Mouse (Mus musculus) gastrocnemius, postnatal 25 days (tissue): ENCODE results near the gene Shisa6. TPM values are rescaled to one million over a fixed set of nuclear protein-coding genes. Genes with fewer than 3 reads are reported as not detected.

Experiments
- DNase-seq: peaks from one replicate; pipeline ENCODE4 v3.0.0; 2022
- total RNA-seq, 2 experiments: library from RNA; stranded (reverse); gene quantifications; 1 replicate in 1 of 2; 2 replicates in 1 of 2; pipeline ENCODE4 v1.2.3; 2021

The Shisa6 gene
- total RNA-seq, 2 experiments from 2014 or later = 0.13 to 0.95 TPM

GRCm38 (mm10) chr11:66232891-66233290 is 292.9 kb downstream of the Shisa6 start:
- DNase-seq = no peak

- no peak for DNase-seq
Observed at GRCm38 (mm10) chr11:66222133-66222532, 303.6 kb downstream of the Shisa6 start.

GRCm38 (mm10) chr11:66218469-66218868 is 307.3 kb downstream of the Shisa6 start:
- DNase-seq = no peak

GRCm38 (mm10) chr11:66188627-66189287 is 337.0 kb downstream of the Shisa6 start:
- DNase-seq = peak; percentile 42

- DNase-seq = no peak
Observed at GRCm38 (mm10) chr11:66188146-66188545, 337.6 kb downstream of the Shisa6 start.

GRCm38 (mm10) chr11:66177781-66178180 is 348.0 kb downstream of the Shisa6 start:
- no peak for DNase-seq

GRCm38 (mm10) chr11:66167801-66168651 is 357.7 kb downstream of the Shisa6 start, which contains the start of gene Dnah9:
Gene Dnah9, minus strand, starts transcription at chr11:66168551.
- DNase-seq = peak; percentile 36

GRCm38 (mm10) chr11:66164022-66164421 is 361.7 kb downstream of the Shisa6 start:
- DNase-seq = no peak
